Mouse (Mus musculus): ENCODE results near the gene Furin. TPM values are rescaled to one million over a fixed set of nuclear protein-coding genes. Genes with fewer than 3 reads are reported as not detected.
A peak's percentile ranks its signal among the peaks of the same experiment; 100 is the strongest.

The Furin gene
- total RNA-seq, 2 experiments from 2014 or later = 31.4 to 38.7 TPM

DNA sequence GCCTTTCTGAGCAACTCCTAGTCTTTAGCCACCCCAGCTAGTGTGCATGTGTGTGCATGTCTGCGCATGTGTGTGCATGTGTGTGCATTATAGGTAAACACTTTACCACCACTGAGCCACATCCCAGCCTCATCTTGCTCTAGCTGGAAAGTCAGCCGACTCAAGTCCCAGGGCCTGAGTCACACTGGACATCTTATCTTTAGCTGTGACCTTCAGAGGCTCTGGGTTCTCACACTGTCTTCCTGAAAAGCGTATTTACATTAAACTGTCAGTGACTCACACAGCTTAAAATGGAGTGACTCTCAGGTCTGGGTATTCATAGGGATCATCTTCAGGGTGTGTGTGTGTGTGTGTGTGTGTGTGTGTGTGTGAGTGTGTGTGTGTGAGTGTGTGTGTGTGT lies 30.4 kb upstream of the Furin start:
- no peak for DNase-seq (ENCODE audit: low spot score in 2 of 2)
- intact Hi-C loops (cut with DNase I) = no loop called here

GRCm38 (mm10) chr7:80429661-80430060 lies 24.4 kb upstream of the Furin start:
- intact Hi-C loops (cut with DNase I) = no loop called here
- DNase-seq (ENCODE audit: low spot score in 2 of 2) = no peak

GRCm38 (mm10) chr7:80427730-80428129 lies 22.5 kb upstream of the Furin start:
- no peak for DNase-seq (ENCODE audit: low spot score in 2 of 2)

DNA sequence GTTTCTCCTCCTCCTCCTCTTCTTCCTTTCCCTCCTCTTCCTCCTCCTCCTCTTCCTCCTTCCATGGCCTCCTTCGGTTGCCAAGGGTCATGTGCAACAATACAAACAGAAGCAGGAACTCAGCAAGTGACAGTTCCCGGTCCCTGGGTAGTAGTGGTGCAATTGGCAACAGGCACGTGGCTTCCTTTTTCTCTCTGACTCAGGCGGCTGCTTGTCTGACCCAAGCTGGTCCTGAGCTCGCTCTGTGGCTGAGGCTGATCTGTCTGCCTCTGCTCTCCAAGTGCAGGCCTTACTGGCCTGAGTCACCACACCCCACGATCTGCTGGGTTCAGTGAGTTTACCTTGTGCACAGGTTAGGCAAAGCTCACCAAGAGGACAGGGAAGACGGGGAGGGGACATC lies 21.1 kb upstream of the Furin start:
- intact Hi-C loops (cut with DNase I) = no loop called here
- DNase-seq (ENCODE audit: low spot score in 2 of 2) = no peak

More at GRCm38 (mm10) chr7:80427730-80428129, 22.5 kb upstream of the Furin start:
- intact Hi-C loops (cut with DNase I) = no loop called here

GRCm38 (mm10) chr7:80424722-80425121 lies 19.5 kb upstream of the Furin start:
- DNase-seq (ENCODE audit: low spot score in 2 of 2) = no peak
- intact Hi-C loops (cut with DNase I) = no loop called here

- intact Hi-C loops (cut with DNase I) = no loop called here
- DNase-seq (ENCODE audit: low spot score in 2 of 2) = no peak
Measured at GRCm38 (mm10) chr7:80422759-80423480, 17.7 kb upstream of the Furin start.

DNA sequence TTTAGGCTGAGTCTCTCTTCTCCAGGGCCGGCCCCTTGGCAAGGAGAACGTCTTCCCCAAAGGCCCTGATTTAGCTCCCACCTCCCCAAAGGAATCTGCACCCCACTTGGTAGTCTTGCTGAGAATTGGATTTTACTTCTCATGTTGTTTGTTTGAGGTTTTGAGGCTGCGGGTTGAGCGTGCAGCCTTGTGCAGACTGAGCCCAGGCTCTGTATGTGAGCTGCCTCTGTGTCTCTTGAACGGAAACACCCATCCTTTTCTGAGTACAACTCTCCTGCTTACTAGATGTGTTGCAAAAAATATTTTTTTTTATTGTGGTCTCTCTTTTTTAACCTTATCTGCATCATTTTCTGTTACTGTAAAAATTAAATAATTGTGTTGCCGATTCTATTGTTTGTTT lies 16.3 kb upstream of the Furin start:
- no peak for DNase-seq (ENCODE audit: low spot score in 2 of 2)
- intact Hi-C loops (cut with DNase I) = no loop called here

DNA sequence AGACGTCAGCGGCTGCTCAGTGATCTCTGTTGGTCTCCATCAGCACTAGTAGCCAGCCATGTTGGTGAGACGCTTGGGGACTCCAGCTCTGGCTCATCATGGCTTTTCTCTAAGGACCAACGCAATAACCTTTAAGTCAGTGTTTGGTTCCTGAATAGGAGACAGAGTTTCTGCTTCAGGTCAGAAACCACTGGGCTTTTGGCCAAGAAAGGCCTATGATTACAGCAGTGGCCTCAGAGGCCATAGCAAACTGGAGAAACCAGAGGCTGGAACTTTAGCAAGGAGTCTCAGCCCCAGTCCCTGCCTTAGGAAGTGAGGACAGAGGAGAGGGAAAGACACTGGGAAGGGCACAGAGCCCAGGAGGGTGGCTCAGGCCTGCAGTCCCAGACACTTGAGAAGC lies 15.3 kb upstream of the Furin start:
- intact Hi-C loops (cut with DNase I) = no loop called here
- no peak for DNase-seq (ENCODE audit: low spot score in 2 of 2)

DNA sequence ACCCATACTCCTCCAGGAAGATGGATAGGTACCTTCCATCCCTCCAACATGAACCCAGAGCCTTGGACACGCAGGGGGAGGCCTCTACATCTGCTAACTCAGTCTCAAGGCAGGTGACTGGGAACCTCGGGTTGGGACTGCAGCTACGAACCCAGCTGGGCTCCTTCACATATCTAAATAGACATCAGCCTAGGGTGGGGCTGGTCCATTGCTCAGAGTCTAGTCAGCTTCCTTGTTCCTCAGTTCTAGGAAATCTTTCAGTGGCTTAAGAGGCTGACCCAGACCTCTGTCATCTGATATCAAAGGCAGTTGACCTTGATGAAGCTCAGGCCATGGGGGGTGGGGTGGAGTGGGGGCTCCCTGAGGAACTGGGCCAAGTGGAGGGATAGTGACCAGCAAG lies 14.0 kb upstream of the Furin start:
- intact Hi-C loops (cut with DNase I) = no loop called here
- no peak for DNase-seq (ENCODE audit: low spot score in 2 of 2)

DNA sequence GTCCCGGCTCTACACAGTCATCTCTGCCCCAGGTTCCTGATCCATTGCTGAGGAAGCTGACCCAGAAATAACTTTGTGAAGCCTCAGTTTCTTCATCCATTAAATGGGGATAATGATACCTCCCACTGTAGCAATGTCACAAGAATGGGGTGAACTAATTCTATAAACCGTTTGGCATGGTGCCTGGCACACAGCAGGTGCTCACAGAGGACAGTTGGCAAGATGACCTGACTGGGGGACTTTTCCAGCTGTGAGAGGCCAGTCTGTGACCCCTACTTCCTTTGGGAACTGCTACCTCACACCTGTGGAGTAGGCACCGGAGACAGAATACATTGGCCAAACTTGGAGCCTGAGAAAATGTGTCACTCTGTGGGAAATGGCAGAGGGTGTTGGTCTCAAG lies 12.8 kb upstream of the Furin start:
- DNase-seq (ENCODE audit: low spot score in 2 of 2) = no peak
- intact Hi-C loops (cut with DNase I) = no loop called here

- no peak for DNase-seq (ENCODE audit: low spot score in 2 of 2)
- intact Hi-C loops (cut with DNase I) = no loop called here
Measured at GRCm38 (mm10) chr7:80417601-80418000, 12.4 kb upstream of the Furin start.

GRCm38 (mm10) chr7:80416969-80417368 lies 11.7 kb upstream of the Furin start:
- intact Hi-C loops (cut with DNase I) = no loop called here
- DNase-seq (ENCODE audit: low spot score in 2 of 2) = no peak

DNA sequence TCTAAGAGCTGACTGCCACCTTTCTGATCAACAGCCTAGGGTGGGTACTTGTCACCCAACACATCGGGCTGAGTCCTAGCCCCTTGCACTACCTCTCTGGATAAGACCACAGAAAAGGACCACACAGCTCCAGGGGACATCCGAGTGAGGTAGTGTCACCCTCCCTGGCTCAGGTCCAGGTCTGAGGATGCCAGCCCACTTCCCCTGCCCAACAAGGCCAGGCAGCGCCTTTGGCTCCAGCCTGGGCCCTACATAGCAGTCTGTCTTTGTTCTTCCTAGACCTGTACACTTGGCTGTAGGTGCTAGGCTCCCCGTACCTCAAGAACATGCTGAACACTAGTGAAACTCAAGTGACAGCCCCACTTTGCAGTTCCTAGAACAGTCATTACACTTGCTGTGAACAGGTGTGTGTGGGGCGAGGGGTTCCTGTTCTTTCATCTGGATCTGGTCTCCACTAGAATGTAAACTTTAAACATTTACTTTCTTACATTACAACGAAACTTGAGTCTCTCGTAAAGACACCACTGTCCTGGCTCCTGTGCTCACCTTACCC lies 9.1 kb upstream of the Furin start:
- no peak for DNase-seq (ENCODE audit: low spot score in 2 of 2)
- intact Hi-C loops (cut with DNase I) = no loop called here

GRCm38 (mm10) chr7:80413512-80414302 lies 8.5 kb upstream of the Furin start:
- intact Hi-C loops (cut with DNase I) = no loop called here

DNA sequence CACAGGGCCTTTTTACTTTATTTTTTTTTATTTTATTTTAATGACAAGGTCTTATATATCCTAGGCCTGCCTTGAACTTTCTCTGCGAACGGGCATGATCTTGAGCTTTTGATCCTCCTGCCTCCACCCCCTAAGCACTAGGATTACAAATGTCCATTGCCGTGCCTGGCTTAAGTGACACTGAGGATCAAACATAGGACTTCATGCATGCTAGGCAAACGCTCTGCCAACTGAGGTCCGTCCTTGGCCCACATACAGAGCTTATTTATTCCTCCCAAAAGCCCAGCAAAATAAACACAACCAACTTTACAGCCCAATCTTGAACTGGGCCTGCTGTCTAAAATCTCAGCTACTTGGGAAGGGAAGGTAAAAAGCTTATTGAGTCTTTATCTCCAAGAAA lies 7.5 kb upstream of the Furin start:
- DNase-seq (ENCODE audit: low spot score in 2 of 2) = no peak
- intact Hi-C loops (cut with DNase I) = no loop called here

More at GRCm38 (mm10) chr7:80413512-80414302, 8.5 kb upstream of the Furin start:
- DNase-seq (ENCODE audit: low spot score in 2 of 2) = no peak

DNA sequence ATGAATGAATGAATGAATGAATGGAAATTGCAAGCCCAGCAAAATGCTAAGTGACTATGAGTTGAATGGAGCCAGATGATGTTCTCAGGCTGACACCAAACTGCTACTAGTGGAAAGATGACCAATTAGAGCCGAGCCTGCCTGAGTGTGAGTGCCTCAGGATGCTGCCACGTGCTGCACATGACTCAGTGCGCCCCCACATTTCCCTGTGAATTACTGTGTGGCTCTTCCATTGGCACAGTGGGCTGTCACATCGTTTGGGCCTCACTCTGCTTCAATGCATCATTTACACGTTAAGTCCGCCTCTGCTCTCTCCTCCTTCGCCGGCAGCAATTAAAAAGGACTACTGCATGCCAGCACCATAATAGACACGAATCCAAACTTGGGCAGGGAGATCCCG lies 7.0 kb upstream of the Furin start:
- intact Hi-C loops (cut with DNase I) = no loop called here
- DNase-seq (ENCODE audit: low spot score in 2 of 2) = peak; percentile 81 to 96

DNA sequence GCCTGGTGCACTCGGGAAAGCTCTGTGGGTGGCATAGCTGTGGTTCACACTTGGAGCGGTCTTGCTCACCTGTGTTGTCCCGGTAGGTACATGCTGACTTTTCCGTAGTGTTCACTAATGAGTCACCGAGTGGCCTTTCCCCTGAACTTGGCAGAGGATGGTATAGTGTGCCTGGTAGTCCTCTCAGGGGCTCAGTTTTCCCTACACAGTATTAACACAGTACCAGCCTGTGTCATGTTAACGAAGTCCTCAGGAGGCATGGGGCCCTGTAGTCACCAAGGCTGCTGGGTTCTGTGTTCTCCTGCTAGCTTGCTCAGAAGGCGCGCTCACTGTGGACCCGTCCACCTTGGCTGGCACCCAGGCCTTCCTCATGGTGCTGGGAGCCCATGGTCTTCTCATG lies 5.1 kb upstream of the Furin start:
- intact Hi-C loops (cut with DNase I) = no loop called here

GRCm38 (mm10) chr7:80407712-80408111 lies 2.5 kb upstream of the Furin start:
- intact Hi-C loops (cut with DNase I) = no loop called here
- no peak for DNase-seq (ENCODE audit: low spot score in 2 of 2)

More for the DNA sequence above, 5.1 kb upstream of the Furin start:
- no peak for DNase-seq (ENCODE audit: low spot score in 2 of 2)

GRCm38 (mm10) chr7:80406186-80406585 lies 950 bp upstream of the Furin start:
- DNase-seq (ENCODE audit: low spot score in 2 of 2) = no peak
- intact Hi-C loops (cut with DNase I) = no loop called here

GRCm38 (mm10) chr7:80404101-80404894 lies 938 bp downstream of the Furin start:
- intact Hi-C loops (cut with DNase I) = loop anchor here (5.0 kb wide), 1 partner anchor 178 kb away; no protein-coding TSS in a partner anchor
- DNase-seq (ENCODE audit: low spot score in 2 of 2) = no peak
